Mouse (Mus musculus): ENCODE measurements around the gene Slc26a10. TPM values are rescaled to one million over a fixed set of nuclear protein-coding genes. Genes with fewer than 3 reads are reported as not detected.
"Not testable (repeated sequence)": the region's sequence is repeated elsewhere in the genome, so short reads cannot be mapped to it uniquely, and the experiment has no call there.

Slc26a10 gene
- polyA plus RNA-seq, 1 experiment, result 1.3 TPM

GRCm38 (mm10) chr10:127156089-127156488, 24.4 kb downstream of the Slc26a10 start:
- no peak overlapping the region for H3ac ChIP-seq (ENCODE audit: control insufficient read depth, insufficient read length)
- TF ChIP-seq MYOG (IDR thresholded peaks at IDR 0.05; ENCODE audit: control insufficient read depth in 1 of 3, insufficient read depth in 1 of 3, insufficient read length in 2 of 3, low read depth in 2 of 3), result no peak
- no peak for TF ChIP-seq MAX (IDR thresholded peaks at IDR 0.05; ENCODE audit: low read depth)
- TF ChIP-seq REST (IDR thresholded peaks at IDR 0.05; ENCODE audit: insufficient read depth, insufficient read length), result no peak
- no peak for TF ChIP-seq POLR2AphosphoS2 (IDR thresholded peaks at IDR 0.05; ENCODE audit: insufficient read length, low read depth)
- TF ChIP-seq MYOD1 (IDR thresholded peaks at IDR 0.05; ENCODE audit: control insufficient read depth in 1 of 3, insufficient read length in 2 of 3, low read depth in 2 of 3), result no peak
- no peak for TF ChIP-seq SRF (IDR thresholded peaks at IDR 0.05; ENCODE audit: control insufficient read depth, insufficient read length, low read depth)
- no peak for TF ChIP-seq E2F4 (IDR thresholded peaks at IDR 0.05; ENCODE audit: insufficient read depth)
- TF ChIP-seq CEBPB (IDR thresholded peaks at IDR 0.05; ENCODE audit: insufficient read depth, poor library complexity, severe bottlenecking), result no peak
- no peak for TF ChIP-seq USF1 (IDR thresholded peaks at IDR 0.05; ENCODE audit: low read depth)
- TF ChIP-seq TCF3 (IDR thresholded peaks at IDR 0.05; ENCODE audit: insufficient read length, low read depth), result no peak
- TF ChIP-seq TCF12 (IDR thresholded peaks at IDR 0.05; ENCODE audit: insufficient read depth, poor library complexity, severe bottlenecking), result no peak
- TF ChIP-seq POLR2A (IDR thresholded peaks at IDR 0.05; ENCODE audit: insufficient read length, low read depth), result no peak
- no peaks in the 10 kb centered on the region for H3K79me2 ChIP-seq (ENCODE audit: control insufficient read depth, insufficient read depth)
- no peaks in the 10 kb centered on the region for H3K27me3 ChIP-seq (ENCODE audit: control insufficient read depth, insufficient read depth, insufficient read length)
- no peak overlapping the region for H3K4me2 ChIP-seq (ENCODE audit: low read depth)
- no peak overlapping the region for H3K4me3 ChIP-seq
- no peaks in the 10 kb centered on the region for H3K36me3 ChIP-seq (ENCODE audit: control insufficient read depth, insufficient read depth)

DNA sequence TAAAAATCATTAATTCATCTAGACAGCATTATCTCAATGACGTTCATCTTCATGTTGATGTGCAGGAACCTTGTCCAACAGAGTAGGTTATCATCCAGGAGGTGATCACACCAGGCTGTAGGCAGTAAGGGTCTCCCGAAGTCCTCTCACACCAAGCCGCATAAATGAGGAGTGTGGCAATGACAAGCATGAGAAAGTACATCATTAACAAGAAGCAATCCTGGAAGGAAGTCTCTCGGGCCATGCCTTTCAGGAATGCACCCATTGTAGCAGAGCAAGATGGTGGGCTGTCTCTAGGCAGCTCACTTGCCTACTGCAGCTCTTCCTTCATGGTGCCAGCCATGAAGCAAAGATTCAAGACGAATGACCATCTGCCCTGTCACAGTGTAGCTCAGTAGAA, 25.8 kb downstream of the Slc26a10 start:
- H3K27me3 ChIP-seq (ENCODE audit: control insufficient read depth, insufficient read depth, insufficient read length), result no peaks in the 10 kb centered on the region
- H3K79me2 ChIP-seq (ENCODE audit: control insufficient read depth, insufficient read depth), result no peaks in the 10 kb centered on the region
- H3ac ChIP-seq (ENCODE audit: control insufficient read depth, insufficient read length), result no peak overlapping the region
- no peak overlapping the region for H3K4me3 ChIP-seq
- TF ChIP-seq POLR2AphosphoS2 (IDR thresholded peaks at IDR 0.05; ENCODE audit: insufficient read length, low read depth) (no peak), MAX (IDR thresholded peaks at IDR 0.05; ENCODE audit: low read depth) (no peak), USF1 (IDR thresholded peaks at IDR 0.05; ENCODE audit: low read depth) (no peak), E2F4 (IDR thresholded peaks at IDR 0.05; ENCODE audit: insufficient read depth) (no peak), SRF (IDR thresholded peaks at IDR 0.05; ENCODE audit: control insufficient read depth, insufficient read length, low read depth) (no peak), POLR2A (IDR thresholded peaks at IDR 0.05; ENCODE audit: insufficient read length, low read depth) (no peak), TCF12 (IDR thresholded peaks at IDR 0.05; ENCODE audit: insufficient read depth, poor library complexity, severe bottlenecking) (no peak), MYOD1 (IDR thresholded peaks at IDR 0.05; ENCODE audit: control insufficient read depth in 1 of 3, insufficient read length in 2 of 3, low read depth in 2 of 3) (no peak), CEBPB (IDR thresholded peaks at IDR 0.05; ENCODE audit: insufficient read depth, poor library complexity, severe bottlenecking) (no peak), TCF3 (IDR thresholded peaks at IDR 0.05; ENCODE audit: insufficient read length, low read depth) (no peak), MYOG (IDR thresholded peaks at IDR 0.05; ENCODE audit: control insufficient read depth in 1 of 3, insufficient read depth in 1 of 3, insufficient read length in 2 of 3, low read depth in 2 of 3) (no peak), REST (IDR thresholded peaks at IDR 0.05; ENCODE audit: insufficient read depth, insufficient read length) (no peak)
- H3K4me2 ChIP-seq (ENCODE audit: low read depth), result no peak overlapping the region
- no peaks in the 10 kb centered on the region for H3K36me3 ChIP-seq (ENCODE audit: control insufficient read depth, insufficient read depth)

GRCm38 (mm10) chr10:127154241-127154640, 26.2 kb downstream of the Slc26a10 start:
- TF ChIP-seq POLR2AphosphoS2 (IDR thresholded peaks at IDR 0.05; ENCODE audit: insufficient read length, low read depth) (no peak), MYOG (IDR thresholded peaks at IDR 0.05; ENCODE audit: control insufficient read depth in 1 of 3, insufficient read depth in 1 of 3, insufficient read length in 2 of 3, low read depth in 2 of 3) (no peak), POLR2A (IDR thresholded peaks at IDR 0.05; ENCODE audit: insufficient read length, low read depth) (no peak), TCF3 (IDR thresholded peaks at IDR 0.05; ENCODE audit: insufficient read length, low read depth) (no peak), MYOD1 (IDR thresholded peaks at IDR 0.05; ENCODE audit: control insufficient read depth in 1 of 3, insufficient read length in 2 of 3, low read depth in 2 of 3) (no peak), USF1 (IDR thresholded peaks at IDR 0.05; ENCODE audit: low read depth) (no peak), TCF12 (IDR thresholded peaks at IDR 0.05; ENCODE audit: insufficient read depth, poor library complexity, severe bottlenecking) (no peak), E2F4 (IDR thresholded peaks at IDR 0.05; ENCODE audit: insufficient read depth) (no peak), REST (IDR thresholded peaks at IDR 0.05; ENCODE audit: insufficient read depth, insufficient read length) (no peak), CEBPB (IDR thresholded peaks at IDR 0.05; ENCODE audit: insufficient read depth, poor library complexity, severe bottlenecking) (no peak), SRF (IDR thresholded peaks at IDR 0.05; ENCODE audit: control insufficient read depth, insufficient read length, low read depth) (no peak), MAX (IDR thresholded peaks at IDR 0.05; ENCODE audit: low read depth) (no peak)
- Histone ChIP-seq H3K36me3 (ENCODE audit: control insufficient read depth, insufficient read depth) (no peaks in the 10 kb centered on the region), H3K27me3 (ENCODE audit: control insufficient read depth, insufficient read depth, insufficient read length) (no peaks in the 10 kb centered on the region), H3K4me2 (ENCODE audit: low read depth) (no peak overlapping the region), H3K4me3 (no peak overlapping the region), H3K79me2 (ENCODE audit: control insufficient read depth, insufficient read depth) (no peaks in the 10 kb centered on the region), H3ac (ENCODE audit: control insufficient read depth, insufficient read length) (no peak overlapping the region)

DNA sequence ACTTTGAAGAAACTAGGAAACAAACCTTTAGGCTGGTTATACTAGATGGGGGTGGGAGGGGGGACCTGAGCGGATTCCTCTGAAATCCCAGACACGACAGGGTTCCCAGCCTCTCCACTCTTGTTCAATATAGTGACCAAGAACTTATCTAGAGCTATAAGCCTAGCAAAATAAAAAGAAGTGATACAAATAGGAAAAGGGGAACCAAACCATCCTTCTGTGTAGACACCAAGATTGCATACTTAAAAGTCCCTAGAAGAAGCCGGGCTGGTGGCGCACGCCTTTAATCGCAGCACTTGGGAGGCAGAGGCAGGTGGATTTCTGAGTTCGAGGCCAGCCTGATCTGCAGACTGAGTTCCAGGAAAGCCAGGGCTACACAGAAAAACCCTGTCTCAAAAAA, 27.1 kb downstream of the Slc26a10 start:
- Histone ChIP-seq H3K27me3 (ENCODE audit: control insufficient read depth, insufficient read depth, insufficient read length) (no peaks in the 10 kb centered on the region), H3K79me2 (ENCODE audit: control insufficient read depth, insufficient read depth) (no peaks in the 10 kb centered on the region), H3K36me3 (ENCODE audit: control insufficient read depth, insufficient read depth) (no peaks in the 10 kb centered on the region), H3K4me2 (ENCODE audit: low read depth) (no peak overlapping the region), H3ac (ENCODE audit: control insufficient read depth, insufficient read length) (no peak overlapping the region), H3K4me3 (no peak overlapping the region)
- TF ChIP-seq POLR2AphosphoS2 (IDR thresholded peaks at IDR 0.05; ENCODE audit: insufficient read length, low read depth) (no peak), MYOD1 (IDR thresholded peaks at IDR 0.05; ENCODE audit: control insufficient read depth in 1 of 3, insufficient read length in 2 of 3, low read depth in 2 of 3) (no peak), POLR2A (IDR thresholded peaks at IDR 0.05; ENCODE audit: insufficient read length, low read depth) (no peak), MAX (IDR thresholded peaks at IDR 0.05; ENCODE audit: low read depth) (no peak), SRF (IDR thresholded peaks at IDR 0.05; ENCODE audit: control insufficient read depth, insufficient read length, low read depth) (no peak), REST (IDR thresholded peaks at IDR 0.05; ENCODE audit: insufficient read depth, insufficient read length) (no peak), USF1 (IDR thresholded peaks at IDR 0.05; ENCODE audit: low read depth) (no peak), TCF12 (IDR thresholded peaks at IDR 0.05; ENCODE audit: insufficient read depth, poor library complexity, severe bottlenecking) (no peak), E2F4 (IDR thresholded peaks at IDR 0.05; ENCODE audit: insufficient read depth) (no peak), CEBPB (IDR thresholded peaks at IDR 0.05; ENCODE audit: insufficient read depth, poor library complexity, severe bottlenecking) (no peak), TCF3 (IDR thresholded peaks at IDR 0.05; ENCODE audit: insufficient read length, low read depth) (no peak), MYOG (IDR thresholded peaks at IDR 0.05; ENCODE audit: control insufficient read depth in 1 of 3, insufficient read depth in 1 of 3, insufficient read length in 2 of 3, low read depth in 2 of 3) (no peak)

- H3ac ChIP-seq (ENCODE audit: control insufficient read depth, insufficient read length); H3K36me3 ChIP-seq (ENCODE audit: control insufficient read depth, insufficient read depth); H3K4me2 ChIP-seq (ENCODE audit: low read depth); H3K79me2 ChIP-seq (ENCODE audit: control insufficient read depth, insufficient read depth); H3K4me3 ChIP-seq; H3K27me3 ChIP-seq (ENCODE audit: control insufficient read depth, insufficient read depth, insufficient read length): not testable (repeated sequence)
Observed at GRCm38 (mm10) chr10:127152556-127152955, 27.9 kb downstream of the Slc26a10 start.

DNA sequence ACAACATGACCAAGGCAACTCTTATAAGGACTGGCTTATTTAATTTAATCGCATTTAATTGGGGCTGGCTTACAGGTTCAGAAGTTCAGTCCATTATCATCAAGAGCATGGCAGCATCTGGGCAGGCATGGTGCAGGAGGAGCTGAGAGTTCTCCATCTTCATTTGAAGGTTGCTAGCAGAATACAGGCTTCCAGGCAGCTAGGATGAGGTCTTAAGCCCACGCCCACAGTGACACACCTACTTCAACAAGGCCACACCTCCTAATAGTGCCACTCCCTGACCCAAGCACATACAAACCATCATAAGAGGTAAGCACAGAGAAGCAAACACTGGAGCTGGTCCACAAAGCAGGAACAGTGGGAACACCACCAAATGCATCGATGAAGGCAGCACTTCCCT, 29.2 kb downstream of the Slc26a10 start:
- not testable (repeated sequence) for H3K36me3 ChIP-seq (ENCODE audit: control insufficient read depth, insufficient read depth); H3ac ChIP-seq (ENCODE audit: control insufficient read depth, insufficient read length); H3K79me2 ChIP-seq (ENCODE audit: control insufficient read depth, insufficient read depth); H3K27me3 ChIP-seq (ENCODE audit: control insufficient read depth, insufficient read depth, insufficient read length); H3K4me2 ChIP-seq (ENCODE audit: low read depth); H3K4me3 ChIP-seq

Measured in myocyte (in vitro differentiated cells).